15 mouse cellular contexts compared by ENCODE assay signal in the genomic region with DNA sequence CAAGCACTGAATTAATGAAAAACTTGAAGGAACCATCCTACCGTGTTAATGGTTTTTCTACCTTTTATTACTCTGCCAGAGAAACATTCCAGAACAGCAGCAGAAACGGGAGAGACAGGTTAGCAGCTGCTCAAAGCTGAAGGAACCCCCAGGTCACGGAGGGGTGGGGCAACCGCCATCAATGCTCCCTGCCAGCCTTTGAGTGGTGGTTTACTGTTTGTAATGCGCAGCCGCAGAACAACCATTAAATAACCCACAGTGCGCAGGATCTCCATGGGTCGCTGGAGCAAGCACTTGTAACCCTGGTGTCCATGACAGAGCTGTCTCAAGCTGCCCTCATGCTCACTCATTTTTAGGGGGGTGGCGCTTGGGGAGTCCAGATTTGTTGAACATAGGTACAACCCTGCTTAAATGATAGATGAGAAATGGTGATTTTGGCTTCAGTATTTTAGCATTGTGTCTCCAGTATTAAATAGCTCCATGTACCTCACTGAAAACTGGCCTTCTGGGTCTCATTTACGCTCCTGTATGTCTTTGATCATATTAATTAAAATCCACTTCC.
DNase-seq lines count a peak whose midpoint lies in the region; ATAC-seq lines count a peak whose summit lies in the region.
"Had no signal": no experiment of that assay in that cellular context is flagged by ENCODE, and none has a peak within 500 bp of the region (broad histone marks: within the 10 kb centered on the region; RNA-seq: fewer than 3 reads in every experiment).

No protein-coding gene starts in this region.

- no peaks in the 10 kb centered on the region for H3K27me3 ChIP-seq in midbrain, embryonic 11.5 days (ENCODE audit: control insufficient read depth, insufficient read depth, low read length)
- no peaks in the 10 kb centered on the region for H3K27me3 ChIP-seq in midbrain, embryonic 10.5 days (ENCODE audit: low read depth, poor library complexity, severe bottlenecking)
- no peaks in the 10 kb centered on the region for H3K27me3 ChIP-seq in limb, embryonic 12.5 days
- H3K27me3 ChIP-seq: liver, embryonic 13.5 days; stomach, embryonic 15.5 days had no signal

- ATAC-seq in midbrain, embryonic 11.5 days (ENCODE audit: low FRiP score), result no peak
- ATAC-seq in limb, embryonic 12.5 days (ENCODE audit: insufficient number of reproducible peaks, insufficient read depth, low FRiP score, low TSS enrichment, low read depth), result no peak

- H3K4me3 ChIP-seq in midbrain, embryonic 11.5 days (ENCODE audit: low read depth, low read length), result no peak overlapping the region
- no peak overlapping the region for H3K4me3 ChIP-seq in midbrain, embryonic 10.5 days
- H3K4me3 ChIP-seq in limb, embryonic 12.5 days (replicated peaks), result no peak overlapping the region
- H3K4me3 ChIP-seq: forebrain, embryonic 10.5 days; liver, embryonic 13.5 days; stomach, embryonic 15.5 days had no signal

- H3K27ac ChIP-seq in midbrain, embryonic 11.5 days (ENCODE audit: low read depth, low read length), result no peak overlapping the region
- no peak overlapping the region for H3K27ac ChIP-seq in midbrain, embryonic 10.5 days (replicated peaks)
- H3K27ac ChIP-seq in limb, embryonic 12.5 days, result 0 out of 2 replicates have a peak overlapping the region, but pooled peaks have one; percentile 18
- H3K27ac ChIP-seq: liver, embryonic 13.5 days; stomach, embryonic 15.5 days had no signal

- peak; percentile 85 for DNase-seq in midbrain, embryonic 11.5 days (ENCODE audit: low spot score, missing footprints)
- no peak for DNase-seq in midbrain, embryonic 10.5 days (ENCODE audit: low spot score)
- peak; percentile 54 to 69 for DNase-seq in kidney, adult 8-10 months
- DNase-seq in retina, postnatal 1 day, result peak; percentile 37
- DNase-seq in gastrocnemius, postnatal 10 days, result no peak
- no peak for DNase-seq in cerebellum, postnatal 4 days (ENCODE audit: low spot score in 2 of 2)
- no peak for DNase-seq in adrenal gland, adult 18-20 months (ENCODE audit: low spot score in 2 of 2)
- DNase-seq: gastrocnemius, postnatal 14 days; heart, postnatal 10 days; liver, embryonic 13.5 days; lung, postnatal 36 days; right cerebral cortex, postnatal 14 days had no signal

- WGBS in midbrain, embryonic 11.5 days, result 76% methylated on average over 10 of the region's 10 CpGs
- 79% methylated on average over 10 of the region's 10 CpGs for WGBS in midbrain, embryonic 10.5 days
- WGBS in limb, embryonic 12.5 days, result 41% methylated on average over 10 of the region's 10 CpGs

- no peak overlapping the region for H3K9ac ChIP-seq in midbrain, embryonic 11.5 days (ENCODE audit: low read length)
- H3K9ac ChIP-seq in limb, embryonic 12.5 days (replicated peaks), result no peak overlapping the region
- H3K9ac ChIP-seq: liver, embryonic 13.5 days; stomach, embryonic 15.5 days had no signal

- no peak overlapping the region for H3K4me2 ChIP-seq in midbrain, embryonic 11.5 days
- no peak overlapping the region for H3K4me2 ChIP-seq in limb, embryonic 12.5 days
- H3K4me2 ChIP-seq: liver, embryonic 13.5 days; stomach, embryonic 15.5 days had no signal

- H3K4me1 ChIP-seq in midbrain, embryonic 11.5 days (ENCODE audit: control insufficient read depth, insufficient read depth, low read length), result no peaks in the 10 kb centered on the region
- H3K4me1 ChIP-seq in midbrain, embryonic 10.5 days, result peaks cover 54% of the 10 kb centered on the region
- peaks cover 27% of the 10 kb centered on the region for H3K4me1 ChIP-seq in limb, embryonic 12.5 days (replicated peaks)
- H3K4me1 ChIP-seq: liver, embryonic 13.5 days; stomach, embryonic 15.5 days had no signal

- no peaks in the 10 kb centered on the region for H3K9me3 ChIP-seq in midbrain, embryonic 11.5 days (ENCODE audit: control insufficient read depth, low read length)
- H3K9me3 ChIP-seq in midbrain, embryonic 10.5 days (replicated peaks), result no peaks in the 10 kb centered on the region
- H3K9me3 ChIP-seq in limb, embryonic 12.5 days, result no peaks in the 10 kb centered on the region
- H3K9me3 ChIP-seq: forebrain, embryonic 10.5 days; liver, embryonic 13.5 days; stomach, embryonic 15.5 days had no signal

- H3K36me3 ChIP-seq in midbrain, embryonic 11.5 days (ENCODE audit: control insufficient read depth, insufficient read depth, low read length), result no peaks in the 10 kb centered on the region
- H3K36me3 ChIP-seq in midbrain, embryonic 10.5 days, result no peaks in the 10 kb centered on the region
- no peaks in the 10 kb centered on the region for H3K36me3 ChIP-seq in limb, embryonic 12.5 days
- H3K36me3 ChIP-seq: forebrain, embryonic 10.5 days; liver, embryonic 13.5 days; stomach, embryonic 15.5 days had no signal

Comparison
In these comparisons a context has a peak if more than half of its experiments do, and no peak if none do; other contexts are left out.
1. DNase-seq: peak in midbrain, embryonic 11.5 days (single experiment), kidney, adult 8-10 months (2 of 2) and retina, postnatal 1 day (single experiment); none in midbrain, embryonic 10.5 days (single experiment), gastrocnemius, postnatal 10 days (single experiment), cerebellum, postnatal 4 days (0 of 2) and adrenal gland, adult 18-20 months (0 of 2).